Mouse (Mus musculus) testis, adult 2 months (tissue): ENCODE measurements around the gene Mgrn1.
A peak's percentile ranks its signal among the peaks of the same experiment; 100 is the strongest.

ENCODE experiments used
- CTCF ChIP-seq: fragments of 200-500 bp; IDR thresholded peaks from 2 replicates; pipeline ENCODE4 v1.5.1; 2012; ENCODE audit warnings: low read depth, mild to moderate bottlenecking, inconsistent platforms, low read length, moderate library complexity; ENCODE audit not compliant: control insufficient read depth, insufficient read depth, insufficient replicate concordance
- POLR2A ChIP-seq: fragments of 200-500 bp; IDR thresholded peaks from 2 replicates; pipeline ENCODE4 v1.6.1; 2012; ENCODE audit warnings: low read depth, mild to moderate bottlenecking, inconsistent platforms, low read length, moderate library complexity; ENCODE audit not compliant: control insufficient read depth

DNA sequence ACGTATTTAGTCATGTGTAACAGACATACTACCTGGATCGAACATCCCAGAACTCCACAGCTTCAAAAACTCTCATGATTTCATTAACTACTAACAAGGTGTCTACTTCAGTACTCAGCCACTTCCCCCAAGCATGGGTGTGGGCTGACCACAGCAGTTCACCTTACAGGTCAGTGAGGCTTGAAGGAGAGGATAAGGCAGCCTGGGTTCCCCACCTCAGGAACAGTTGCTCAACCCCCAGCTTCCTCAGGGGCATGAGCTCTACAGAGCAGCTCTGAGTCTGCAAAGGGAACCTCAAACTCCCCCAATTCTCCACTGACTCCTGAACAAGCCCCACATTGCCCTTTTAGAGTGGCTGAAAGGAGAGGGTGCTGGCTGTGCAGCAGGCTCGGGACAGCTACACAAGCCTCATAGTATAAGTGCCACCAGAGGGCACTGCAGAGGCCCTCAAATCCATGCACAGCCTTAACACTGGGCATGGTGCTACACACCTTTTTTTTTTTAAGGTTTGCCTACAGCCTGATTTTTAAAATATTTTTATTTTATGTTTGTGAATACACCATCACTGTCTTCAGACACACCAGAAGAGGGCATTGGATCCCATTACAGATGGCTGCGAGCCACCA, 93.8 kb downstream of the Mgrn1 start:
- TF ChIP-seq CTCF (peak; percentile 36; the same call in 1 of the 2 replicates), POLR2A (no peak)
